Mouse (Mus musculus) liver, adult 2 months (tissue): ENCODE measurements around the gene Gm853.

ENCODE experiments used
- CTCF ChIP-seq: fragments of 200-500 bp; IDR thresholded peaks from 2 replicates; pipeline ENCODE4 v1.5.1; 2011; ENCODE audit warnings: low read depth, low read length, control low read depth
- POLR2A ChIP-seq: fragments of 200-500 bp; IDR thresholded peaks from 2 replicates; pipeline ENCODE4 v1.6.1; 2011; ENCODE audit warnings: low read length, control low read depth; ENCODE audit not compliant: insufficient read depth; ENCODE audit errors: extremely low read depth

GRCm38 (mm10) chr4:130266601-130267000, 44.4 kb upstream of the Gm853 start:
- TF ChIP-seq POLR2A (no peak), CTCF (no peak)
